Mouse (Mus musculus) midbrain, embryonic 11.5 days (tissue): ENCODE measurements around the gene Gm8300. TPM values are rescaled to one million over a fixed set of nuclear protein-coding genes. Genes with fewer than 3 reads are reported as not detected.
"Not testable (repeated sequence)": the region's sequence is repeated elsewhere in the genome, so short reads cannot be mapped to it uniquely, and the experiment has no call there.

Experiments
- ATAC-seq: fragments of 200-750 bp; cut with Nextera tagmentation; 2 replicates; pipeline ENCODE4 v1.8.0; 2017; ENCODE audit warnings: moderate TSS enrichment, moderate library complexity; ENCODE audit not compliant: low FRiP score
- DNase-seq: peaks from one replicate; pipeline ENCODE4 v3.0.0; 2015; ENCODE audit warnings: low spot score; ENCODE audit errors: missing footprints
- H3K27ac ChIP-seq: fragments of 300-500 bp; sonication (generic); 2 replicates; pipeline ENCODE4 v1.5.1; 2014; ENCODE audit warnings: low read depth, low read length
- H3K27me3 ChIP-seq: fragments of 300-500 bp; sonication (generic); 2 replicates; pipeline ENCODE4 v1.6.1; 2014; ENCODE audit warnings: mild to moderate bottlenecking, low read length, moderate library complexity, mixed read lengths; ENCODE audit not compliant: control insufficient read depth, insufficient read depth
- H3K36me3 ChIP-seq: fragments of 300-500 bp; sonication (generic); 2 replicates; pipeline ENCODE4 v1.6.1; 2014; ENCODE audit warnings: mild to moderate bottlenecking, low read length, moderate library complexity, mixed read lengths; ENCODE audit not compliant: control insufficient read depth, insufficient read depth
- H3K4me1 ChIP-seq: fragments of 300-500 bp; sonication (generic); 2 replicates; pipeline ENCODE4 v1.6.1; 2014; ENCODE audit warnings: low read length; ENCODE audit not compliant: control insufficient read depth, insufficient read depth
- H3K4me2 ChIP-seq: fragments of 300-500 bp; sonication (generic); 2 replicates; pipeline ENCODE4 v1.6.1; 2014; ENCODE audit warnings: mild to moderate bottlenecking, moderate library complexity
- H3K4me3 ChIP-seq: fragments of 300-500 bp; sonication (generic); 2 replicates; pipeline ENCODE4 v1.5.1; 2014; ENCODE audit warnings: low read depth, low read length
- H3K9ac ChIP-seq: fragments of 300-500 bp; sonication (generic); 2 replicates; pipeline ENCODE4 v1.6.1; 2014; ENCODE audit warnings: low read length
- H3K9me3 ChIP-seq: fragments of 300-500 bp; sonication (generic); 2 replicates; pipeline ENCODE4 v1.6.1; 2016; ENCODE audit warnings: low read length; ENCODE audit not compliant: control insufficient read depth
- WGBS: fragments of 180-500 bp; shearing (Covaris S2); extraction: QIAGEN DNeasy Blood & Tissue Kit; methylation state at CpG from one replicate; pipeline ENCODE4 v1.1.7; 2014; 5-methylcytosine and 5-hydroxymethylcytosine counted together
- polyA plus RNA-seq: library from polyadenylated mRNA; unstranded; fragments of >200 nt; fragmentation: Nextera tagmentation; extraction: Ambion mirVana; gene quantifications from 2 replicates; pipeline ENCODE4 v1.2.1, GENCODE M21; 2014

The Gm8300 gene
- not detected in 2 replicates for polyA plus RNA-seq

- ATAC-seq, H3K9me3 ChIP-seq, H3K36me3 ChIP-seq, H3K4me1 ChIP-seq, H3K27me3 ChIP-seq, H3K9ac ChIP-seq, DNase-seq, H3K4me2 ChIP-seq, H3K27ac ChIP-seq, H3K4me3 ChIP-seq: not testable (repeated sequence)
- WGBS: 83% methylated on average over 4 of the region's 4 CpGs
Observed at GRCm38 (mm10) chr12:87514016-87514415, at the start of gene Gm8300. Gm8300 (plus strand) TSS chr12:87514316.

GRCm38 (mm10) chr12:87464678-87465297, 49.3 kb upstream of the Gm8300 start:
- H3K36me3 ChIP-seq: peaks cover 18% of the 10 kb centered on the region
- no peak overlapping the region for H3K4me3 ChIP-seq
- H3K27ac ChIP-seq: no peak overlapping the region
- 91% methylated on average over 6 of the region's 6 CpGs for WGBS
- no peaks in the 10 kb centered on the region for H3K9me3 ChIP-seq
- ATAC-seq (no peak), DNase-seq (peak; percentile 74)
- no peaks in the 10 kb centered on the region for H3K27me3 ChIP-seq
- no peaks in the 10 kb centered on the region for H3K4me1 ChIP-seq
- H3K9ac ChIP-seq: no peak overlapping the region
- no peak overlapping the region for H3K4me2 ChIP-seq

DNA sequence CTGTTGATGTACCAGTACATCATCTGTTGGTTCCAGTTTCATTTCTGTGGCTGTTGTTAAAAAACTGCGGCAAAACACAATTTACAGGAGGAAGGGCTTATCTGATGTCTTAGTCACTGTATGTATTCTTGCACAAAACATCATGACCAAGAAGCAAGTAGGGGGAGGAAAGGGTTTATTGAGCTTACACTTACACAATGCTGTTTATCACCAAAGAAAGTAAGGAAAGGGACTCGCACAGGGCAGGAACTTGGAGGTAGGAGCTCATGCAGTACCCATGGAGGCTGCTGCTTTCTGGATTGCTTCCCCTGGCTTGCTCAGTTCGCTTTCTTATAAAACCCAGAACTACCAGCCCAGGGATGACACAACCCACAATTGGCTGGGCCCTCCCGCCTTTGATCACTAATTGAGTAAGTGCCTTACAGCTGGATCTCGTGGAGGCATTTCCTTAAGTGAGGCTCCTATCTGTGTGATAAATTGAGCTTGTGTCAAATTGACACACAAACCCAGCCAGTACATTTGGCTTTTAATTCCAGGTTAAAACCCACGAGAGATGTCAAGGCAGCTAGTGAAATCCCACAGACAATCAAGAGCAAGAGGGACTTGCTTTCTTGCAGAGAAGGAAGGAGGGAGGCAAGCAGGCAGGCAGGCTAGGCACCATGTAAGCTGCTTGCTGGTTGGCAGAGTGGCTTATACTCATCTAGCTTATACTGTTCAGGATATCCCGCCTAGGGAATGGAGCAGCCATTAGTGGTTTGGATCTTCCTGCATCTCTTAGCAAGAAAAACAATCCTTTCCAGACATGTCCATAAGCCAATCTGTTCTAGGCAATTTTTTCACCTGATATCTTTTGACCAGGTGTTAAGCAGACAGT, 43.6 kb upstream of the Gm8300 start:
- H3K9me3 ChIP-seq: no peaks in the 10 kb centered on the region
- H3K27ac ChIP-seq: no peak overlapping the region
- no peaks in the 10 kb centered on the region for H3K27me3 ChIP-seq
- peak overlapping the region; percentile 56 for H3K4me2 ChIP-seq
- 78% methylated on average over 7 of the region's 7 CpGs for WGBS
- ATAC-seq: no peak
- peak; percentile 79 for DNase-seq
- peak overlapping the region; percentile 81 for H3K9ac ChIP-seq
- H3K4me1 ChIP-seq: peaks cover 7% of the 10 kb centered on the region; the same call in 1 of the 2 replicates
- peaks cover 6% of the 10 kb centered on the region for H3K36me3 ChIP-seq
- peak overlapping the region; percentile 57 for H3K4me3 ChIP-seq

- no peak for ATAC-seq
- peaks cover 6% of the 10 kb centered on the region for H3K36me3 ChIP-seq
- no peaks in the 10 kb centered on the region for H3K27me3 ChIP-seq
- peak overlapping the region; percentile 57 for H3K4me3 ChIP-seq
- peak overlapping the region; percentile 56 for H3K4me2 ChIP-seq
- 1% methylated on average over 19 of the region's 19 CpGs for WGBS
- no peak for DNase-seq
- peak overlapping the region; percentile 4; the same call in 1 of the 2 replicates for H3K27ac ChIP-seq
- peaks cover 7% of the 10 kb centered on the region; the same call in 1 of the 2 replicates for H3K4me1 ChIP-seq
- peak overlapping the region; percentile 81 for H3K9ac ChIP-seq
- H3K9me3 ChIP-seq: no peaks in the 10 kb centered on the region
Observed at GRCm38 (mm10) chr12:87471421-87471963, 42.6 kb upstream of the Gm8300 start.

DNA sequence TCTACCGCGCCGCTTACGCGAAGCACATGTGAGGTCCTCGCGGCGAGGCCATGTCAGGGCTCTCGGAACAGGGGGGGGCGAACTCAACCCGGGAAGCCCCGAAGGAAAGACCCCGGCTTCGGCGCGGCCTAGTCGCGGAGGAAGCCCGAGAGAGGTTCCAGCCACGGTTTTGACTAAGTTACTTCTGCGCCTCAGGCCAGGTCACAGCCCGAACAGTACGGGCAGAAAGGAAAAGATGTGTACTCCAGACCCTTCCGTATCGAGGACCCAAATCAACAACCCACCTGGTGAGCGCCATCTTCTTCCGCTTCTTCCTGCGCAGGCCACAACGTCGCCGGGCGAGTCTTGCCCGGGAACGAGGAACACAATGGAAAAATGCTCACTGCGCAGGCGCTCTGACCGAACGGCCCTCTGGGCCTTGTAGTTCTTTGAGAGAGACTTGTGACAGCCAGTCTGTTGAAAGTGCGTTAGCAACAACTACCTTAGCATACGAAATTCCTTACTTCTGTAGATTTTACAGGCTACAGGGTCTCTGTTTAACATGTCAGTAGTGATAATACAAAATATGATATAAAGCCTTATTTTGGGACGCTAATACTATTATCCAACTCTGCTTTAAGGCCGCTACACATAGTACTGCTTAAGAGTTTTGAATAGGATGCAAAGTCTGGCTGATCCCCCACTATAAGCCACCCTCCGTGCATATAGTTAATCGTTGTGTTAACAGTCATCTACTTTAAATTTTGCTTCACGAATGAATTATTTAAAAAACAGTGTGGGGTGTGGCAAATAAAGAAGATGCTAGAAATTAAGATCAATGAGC, 41.9 kb upstream of the Gm8300 start, which contains the start of gene Snw1:
Gene Snw1, minus strand, starts transcription at position 311 of the 823 bp plus-strand sequence.
- Histone ChIP-seq H3K9ac (peak within 1 kb of the TSS; percentile 81), H3K4me1 (peaks cover 7% of the 10 kb centered on the region; the same call in 1 of the 2 replicates), H3K27ac (peak within 1 kb of the TSS; percentile 4; the same call in 1 of the 2 replicates), H3K9me3 (no peaks in the 10 kb centered on the region), H3K4me2 (peak within 1 kb of the TSS; percentile 56), H3K27me3 (no peaks in the 10 kb centered on the region), H3K36me3 (peaks cover 1% of the 10 kb centered on the region; the same call in 1 of the 2 replicates), H3K4me3 (peak within 1 kb of the TSS; percentile 57)
- DNase-seq: peak; percentile 99
- peak; percentile 96 for ATAC-seq
- 2% methylated on average over 45 of the region's 45 CpGs for WGBS

DNA sequence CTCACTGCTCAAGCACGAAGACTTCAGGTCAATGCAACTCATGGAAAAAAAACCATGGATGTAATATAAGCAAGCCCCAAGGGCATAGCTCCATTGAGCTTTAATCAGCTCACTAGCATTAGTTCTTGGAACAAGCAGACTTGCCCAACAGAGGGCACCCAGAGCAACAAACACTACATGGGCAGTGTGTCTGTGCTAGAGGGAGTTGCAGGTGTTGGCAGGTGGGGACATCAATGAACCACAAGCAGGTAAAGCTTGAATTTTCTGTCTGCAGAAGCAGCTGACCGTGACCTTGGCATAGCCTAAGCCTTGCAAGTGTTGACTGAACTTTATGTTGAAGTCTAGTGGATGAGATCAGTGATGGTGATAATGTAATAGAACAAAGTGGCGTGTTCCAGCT, 39.4 kb upstream of the Gm8300 start:
- 85% methylated on average over 3 of the region's 3 CpGs for WGBS

DNA sequence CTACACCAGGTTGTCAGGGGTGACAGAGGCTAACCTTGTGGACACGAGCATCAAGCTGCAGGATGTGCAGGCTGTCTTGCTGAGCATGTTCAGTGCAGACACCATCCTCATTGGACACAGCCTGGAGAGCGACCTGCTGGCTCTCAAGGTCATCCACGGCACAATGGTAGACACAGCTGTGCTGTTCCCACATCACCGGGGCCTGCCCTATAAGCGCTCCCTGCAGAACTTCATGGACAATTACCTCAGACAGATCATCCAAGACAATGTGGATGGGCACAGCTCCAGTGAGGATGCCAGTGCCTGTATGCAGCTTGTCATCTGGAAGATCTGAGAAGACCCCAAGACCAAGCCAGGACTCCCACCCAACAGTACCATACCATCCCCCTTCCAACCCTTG, 31.6 kb upstream of the Gm8300 start:
- ATAC-seq, H3K9me3 ChIP-seq, H3K4me2 ChIP-seq, H3K9ac ChIP-seq, H3K4me1 ChIP-seq, H3K27ac ChIP-seq, H3K36me3 ChIP-seq, H3K4me3 ChIP-seq, DNase-seq, H3K27me3 ChIP-seq: not testable (repeated sequence)
- WGBS: 86% methylated on average over 5 of the region's 5 CpGs

More for the DNA sequence above, 39.4 kb upstream of the Gm8300 start:
- ATAC-seq (no peak), DNase-seq (peak; percentile 45)
- Histone ChIP-seq H3K4me1 (peaks cover 7% of the 10 kb centered on the region; the same call in 1 of the 2 replicates), H3K27me3 (no peaks in the 10 kb centered on the region), H3K36me3 (no peaks in the 10 kb centered on the region), H3K4me3 (no peak overlapping the region), H3K9ac (no peak overlapping the region), H3K9me3 (no peaks in the 10 kb centered on the region), H3K27ac (no peak overlapping the region), H3K4me2 (no peak overlapping the region)

DNA sequence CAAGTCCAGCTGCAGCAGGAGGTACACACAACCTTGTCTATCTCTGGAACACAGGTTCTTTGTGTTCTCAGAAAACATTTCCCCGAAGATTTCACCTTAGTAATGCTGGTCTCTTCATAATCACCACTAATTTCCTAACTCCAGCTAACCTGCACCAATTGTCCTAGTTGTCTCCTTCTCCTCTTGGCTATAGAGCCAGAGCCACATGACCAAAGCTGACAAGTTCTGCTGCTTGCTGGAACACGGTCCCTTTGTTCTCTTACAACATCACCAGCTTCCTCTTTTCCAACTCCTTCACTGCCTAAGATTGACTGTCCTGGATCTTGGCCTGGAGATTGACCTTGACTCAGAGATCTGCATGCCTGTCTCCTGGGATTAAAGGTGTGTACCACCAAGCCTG, 25.4 kb upstream of the Gm8300 start:
- not testable (repeated sequence) for H3K4me3 ChIP-seq, H3K9ac ChIP-seq, H3K27me3 ChIP-seq, H3K27ac ChIP-seq, H3K4me1 ChIP-seq, ATAC-seq, H3K36me3 ChIP-seq, DNase-seq, H3K4me2 ChIP-seq, H3K9me3 ChIP-seq
- whole genome bisulfite sequencing: 86% methylated on average over 2 of the region's 2 CpGs
